Mouse (Mus musculus): ENCODE results near the gene Dcaf5.

Gene Dcaf5

GRCm38 (mm10) chr12:80406650-80407049 lies 29.8 kb downstream of the Dcaf5 start:
- DNase-seq: peak; percentile 13 to 35

GRCm38 (mm10) chr12:80404139-80404538 lies 32.3 kb downstream of the Dcaf5 start:
- no peak for DNase-seq

GRCm38 (mm10) chr12:80399147-80399546 lies 37.3 kb downstream of the Dcaf5 start:
- DNase-seq: no peak

- DNase-seq: no peak
These were observed 40.0 kb downstream of the Dcaf5 start for GRCm38 (mm10) chr12:80396397-80396796.

- no peak for DNase-seq
These were observed 41.1 kb downstream of the Dcaf5 start for GRCm38 (mm10) chr12:80395270-80395669.

- DNase-seq: peak; percentile 57 to 60
These were observed 42.4 kb downstream of the Dcaf5 start for GRCm38 (mm10) chr12:80394045-80394444.

- DNase-seq: peak in 1 of 2 experiments; percentile 17
These were observed 47.0 kb downstream of the Dcaf5 start for GRCm38 (mm10) chr12:80389448-80389847.

GRCm38 (mm10) chr12:80387326-80387725 lies 49.1 kb downstream of the Dcaf5 start:
- no peak for DNase-seq

- no peak for DNase-seq
These were observed 51.0 kb downstream of the Dcaf5 start for GRCm38 (mm10) chr12:80385361-80385760.

GRCm38 (mm10) chr12:80383478-80383877 lies 52.9 kb downstream of the Dcaf5 start:
- DNase-seq: no peak

- DNase-seq: no peak
These were observed 53.6 kb downstream of the Dcaf5 start for GRCm38 (mm10) chr12:80382794-80383193.

GRCm38 (mm10) chr12:80379831-80380457 lies 56.5 kb downstream of the Dcaf5 start:
- DNase-seq: peak; percentile 16 to 30

- peak; percentile 48 to 55 for DNase-seq
These were observed 57.0 kb downstream of the Dcaf5 start for GRCm38 (mm10) chr12:80379393-80379792.

- DNase-seq: no peak
These were observed 58.8 kb downstream of the Dcaf5 start for GRCm38 (mm10) chr12:80377604-80378003.

GRCm38 (mm10) chr12:80375721-80376120 lies 60.7 kb downstream of the Dcaf5 start:
- no peak for DNase-seq

- no peak for DNase-seq
These were observed 61.7 kb downstream of the Dcaf5 start for GRCm38 (mm10) chr12:80374736-80375135.

GRCm38 (mm10) chr12:80372946-80373345 lies 63.5 kb downstream of the Dcaf5 start:
- DNase-seq: peak in 1 of 2 experiments; percentile 14

- no peak for DNase-seq
These were observed 69.2 kb downstream of the Dcaf5 start for GRCm38 (mm10) chr12:80367227-80367626.

- DNase-seq: peak; percentile 49 to 61
These were observed 70.4 kb downstream of the Dcaf5 start for GRCm38 (mm10) chr12:80366004-80366480.

GRCm38 (mm10) chr12:80365345-80365744 lies 71.1 kb downstream of the Dcaf5 start:
- DNase-seq: no peak

GRCm38 (mm10) chr12:80361655-80362054 lies 74.7 kb downstream of the Dcaf5 start:
- no peak for DNase-seq

GRCm38 (mm10) chr12:80360321-80360720 lies 76.1 kb downstream of the Dcaf5 start:
- DNase-seq: no peak

GRCm38 (mm10) chr12:80344777-80345231 lies 91.6 kb downstream of the Dcaf5 start:
- peak in 1 of 2 experiments; percentile 12 for DNase-seq

- no peak for DNase-seq
These were observed 95.5 kb downstream of the Dcaf5 start for GRCm38 (mm10) chr12:80340936-80341335.

- no peak for DNase-seq
These were observed 102.2 kb downstream of the Dcaf5 start for GRCm38 (mm10) chr12:80334162-80334561.

Measured in cerebellum, adult 18-20 months (tissue).